Mouse (Mus musculus) midbrain, postnatal 0 days (tissue): ENCODE measurements at regions not wholly inside any gene's neighbourhood (a gene's known extent, or its start where the extent isn't known, plus 50 kb on each side); places are given as distances from the start of the nearest gene placed in this dataset.
A peak's percentile ranks its signal among the peaks of the same experiment; 100 is the strongest.
"Not testable (repeated sequence)": the region's sequence is repeated elsewhere in the genome, so short reads cannot be mapped to it uniquely, and the experiment has no call there.

Experiments
- ATAC-seq: fragments of 200-750 bp; cut with Nextera tagmentation; 2 replicates; pipeline ENCODE4 v1.8.0; 2017; ENCODE audit warnings: moderate number of reproducible peaks, mild to moderate bottlenecking, moderate TSS enrichment, moderate library complexity; ENCODE audit not compliant: low FRiP score
- DNase-seq: peaks from one replicate; pipeline ENCODE4 v3.0.0-alpha.2; 2015; ENCODE audit warnings: low spot score
- H3K27ac ChIP-seq: fragments of 300-500 bp; sonication (generic); 2 replicates; pipeline ENCODE4 v1.5.1; 2014; ENCODE audit warnings: low read depth, mild to moderate bottlenecking, low read length, mixed read lengths
- H3K27me3 ChIP-seq: fragments of 300-500 bp; sonication (generic); 2 replicates; pipeline ENCODE4 v1.6.1; 2014; ENCODE audit warnings: low read length, control low read depth, mixed read lengths; ENCODE audit not compliant: insufficient read depth
- H3K36me3 ChIP-seq: fragments of 300-500 bp; sonication (generic); 2 replicates; pipeline ENCODE4 v1.6.1; 2014; ENCODE audit warnings: low read length, control low read depth, mixed read lengths; ENCODE audit not compliant: insufficient read depth
- H3K4me1 ChIP-seq: fragments of 300-500 bp; sonication (generic); 2 replicates; pipeline ENCODE4 v1.6.1; 2014; ENCODE audit warnings: mild to moderate bottlenecking, control low read depth, antibody characterized with exemption, low read length, mixed read lengths; ENCODE audit not compliant: insufficient read depth
- H3K4me2 ChIP-seq: fragments of 300-500 bp; sonication (generic); 2 replicates; pipeline ENCODE4 v1.6.1; 2014; ENCODE audit warnings: low read depth, mild to moderate bottlenecking, low read length, mixed read lengths; ENCODE audit not compliant: poor library complexity, severe bottlenecking
- H3K4me3 ChIP-seq: fragments of 300-500 bp; sonication (generic); 2 replicates; pipeline ENCODE4 v1.5.1; 2014; ENCODE audit warnings: low read depth, mild to moderate bottlenecking, low read length, moderate library complexity
- H3K9ac ChIP-seq: fragments of 300-500 bp; sonication (generic); replicated peaks from 2 replicates; pipeline ENCODE4 v1.6.1; 2014; ENCODE audit warnings: mild to moderate bottlenecking, low read length, moderate library complexity, mixed read lengths; ENCODE audit not compliant: poor library complexity, severe bottlenecking
- H3K9me3 ChIP-seq: fragments of 300-500 bp; sonication (generic); 2 replicates; pipeline ENCODE4 v1.6.1; 2016; ENCODE audit warnings: low read length, control low read depth
- CTCF ChIP-seq: IDR thresholded peaks from 2 replicates; pipeline ENCODE4 v1.5.1; 2016; ENCODE audit warnings: antibody characterized with exemption, mild to moderate bottlenecking
- WGBS: fragments of 180-500 bp; shearing (Covaris S2); extraction: QIAGEN DNeasy Blood & Tissue Kit; methylation state at CpG from one replicate; pipeline ENCODE4 v1.1.7; 2014; 5-methylcytosine and 5-hydroxymethylcytosine counted together

GRCm38 (mm10) chr17:13462663-13463062, 108.3 kb downstream of the Tcp10c start:
- not testable (repeated sequence) for H3K36me3 ChIP-seq, H3K27me3 ChIP-seq, H3K9me3 ChIP-seq, H3K4me1 ChIP-seq, ATAC-seq, H3K4me3 ChIP-seq, H3K27ac ChIP-seq, DNase-seq, H3K9ac ChIP-seq, H3K4me2 ChIP-seq
- WGBS, result 93% methylated on average over 2 of the region's 9 CpGs

- not testable (repeated sequence) for H3K4me1 ChIP-seq, H3K4me2 ChIP-seq, H3K4me3 ChIP-seq, H3K27me3 ChIP-seq, DNase-seq, H3K9ac ChIP-seq, ATAC-seq, H3K27ac ChIP-seq, H3K9me3 ChIP-seq, H3K36me3 ChIP-seq
- WGBS, result 45% methylated on average over 4 of the region's 5 CpGs
Observed at GRCm38 (mm10) chr17:13465822-13466221, 111.5 kb downstream of the Tcp10c start.

- not testable (repeated sequence) for H3K27ac ChIP-seq, H3K4me2 ChIP-seq, H3K9me3 ChIP-seq, H3K4me1 ChIP-seq, DNase-seq, H3K27me3 ChIP-seq, ATAC-seq, H3K36me3 ChIP-seq, H3K4me3 ChIP-seq, H3K9ac ChIP-seq
- WGBS, result 75% methylated on average over 8 of the region's 8 CpGs
Observed at GRCm38 (mm10) chr17:13469867-13470380, 115.6 kb downstream of the Tcp10c start.

- Histone ChIP-seq H3K27ac (no peak overlapping the region), H3K36me3 (no peaks in the 10 kb centered on the region), H3K4me3 (no peak overlapping the region), H3K4me2 (no peak overlapping the region), H3K4me1 (no peaks in the 10 kb centered on the region), H3K9me3 (no peaks in the 10 kb centered on the region), H3K9ac (no peak overlapping the region), H3K27me3 (no peaks in the 10 kb centered on the region)
- ATAC-seq (peak; percentile 50; the same call in 1 of the 2 replicates), DNase-seq (peak; percentile 94)
- WGBS, result 11% methylated on average over 7 of the region's 7 CpGs
- TF ChIP-seq CTCF, result peak; percentile 97
Observed at GRCm38 (mm10) chr17:13472460-13473062, 118.2 kb downstream of the Tcp10c start.

GRCm38 (mm10) chr17:13474310-13475094, 120.1 kb downstream of the Tcp10c start:
- Histone ChIP-seq H3K4me3 (no peak overlapping the region), H3K4me1 (peaks cover 4% of the 10 kb centered on the region; the same call in 1 of the 2 replicates), H3K4me2 (no peak overlapping the region), H3K27me3 (no peaks in the 10 kb centered on the region), H3K9me3 (no peaks in the 10 kb centered on the region), H3K9ac (no peak overlapping the region), H3K36me3 (no peaks in the 10 kb centered on the region), H3K27ac (no peak overlapping the region)
- DNase-seq (no peak), ATAC-seq (no peak)
- WGBS, result 71% methylated on average over 14 of the region's 14 CpGs
- TF ChIP-seq CTCF, result no peak
